Mouse (Mus musculus) heart, postnatal 0 days (tissue): ENCODE results near the gene Npr2. TPM values are rescaled to one million over a fixed set of nuclear protein-coding genes. Genes with fewer than 3 reads are reported as not detected.

Source experiments
- ATAC-seq: fragments of 200-750 bp; cut with Nextera tagmentation; 2 replicates; pipeline ENCODE4 v1.8.0; 2017; ENCODE audit warnings: low read depth, moderate number of reproducible peaks, moderate library complexity; ENCODE audit not compliant: insufficient read depth
- DNase-seq: peaks from one replicate; pipeline ENCODE4 v3.0.0-alpha.2; 2016; ENCODE audit warnings: low spot score
- H3K27ac ChIP-seq: fragments of 300-500 bp; sonication (generic); 2 replicates; pipeline ENCODE4 v1.5.1; 2014; ENCODE audit warnings: low read depth, mild to moderate bottlenecking
- H3K27me3 ChIP-seq: fragments of 300-500 bp; sonication (generic); 2 replicates; pipeline ENCODE4 v1.6.1; 2014; ENCODE audit warnings: low read length, mixed read lengths; ENCODE audit not compliant: control insufficient read depth, insufficient read depth
- H3K36me3 ChIP-seq: fragments of 300-500 bp; sonication (generic); replicated peaks from 2 replicates; pipeline ENCODE4 v1.6.1; 2014; ENCODE audit warnings: low read length, mixed read lengths; ENCODE audit not compliant: control insufficient read depth, insufficient read depth
- H3K4me1 ChIP-seq: fragments of 300-500 bp; sonication (generic); 2 replicates; pipeline ENCODE4 v1.6.1; 2014; ENCODE audit warnings: antibody characterized with exemption; ENCODE audit not compliant: control insufficient read depth, insufficient read depth
- H3K4me2 ChIP-seq: fragments of 300-500 bp; sonication (generic); 2 replicates; pipeline ENCODE4 v1.6.1; 2014; ENCODE audit warnings: low read depth, mild to moderate bottlenecking, low read length, moderate library complexity
- H3K4me3 ChIP-seq: fragments of 300-500 bp; sonication (generic); 2 replicates; pipeline ENCODE4 v1.5.1; 2014; ENCODE audit warnings: low read depth, low read length
- H3K9ac ChIP-seq: fragments of 300-500 bp; sonication (generic); replicated peaks from 2 replicates; pipeline ENCODE4 v1.6.1; 2014; ENCODE audit warnings: low read depth, low read length, mixed read lengths
- H3K9me3 ChIP-seq: fragments of 300-500 bp; sonication (generic); replicated peaks from 2 replicates; pipeline ENCODE4 v1.6.1; 2016; ENCODE audit warnings: low read length; ENCODE audit not compliant: control insufficient read depth
- CTCF ChIP-seq: IDR thresholded peaks from 2 replicates; pipeline ENCODE4 v1.5.1; 2016; ENCODE audit warnings: antibody characterized with exemption, control low read depth, low read depth
- EP300 ChIP-seq: IDR thresholded peaks from 2 replicates; pipeline ENCODE4 v1.6.1; 2016; ENCODE audit warnings: antibody characterized with exemption, low read depth
- WGBS: fragments of 180-500 bp; shearing (Covaris S2); extraction: QIAGEN DNeasy Blood & Tissue Kit; methylation state at CpG from one replicate; pipeline ENCODE4 v1.1.7; 2014; 5-methylcytosine and 5-hydroxymethylcytosine counted together
- polyA plus RNA-seq: library from polyadenylated mRNA; unstranded; fragments of >200 nt; fragmentation: Nextera tagmentation; extraction: Ambion mirVana; gene quantifications from 2 replicates; pipeline ENCODE4 v1.2.1, GENCODE M21; 2015
- total RNA-seq: library from RNA; depleted of rRNA; stranded (reverse); fragments of >200 nt; gene quantifications from 2 replicates; pipeline ENCODE4 v1.2.3, GENCODE M21; 2014; ENCODE audit warnings: low replicate concordance

The Npr2 gene
- total and polyA plus RNA-seq, 2 experiments from 2014 or later: 6.9 to 23.1 TPM

GRCm38 (mm10) chr4:43598200-43598599 is 33.5 kb upstream of the Npr2 start:
- no peak for ATAC-seq
- H3K4me3 ChIP-seq: no peak overlapping the region
- H3K27ac ChIP-seq: no peak overlapping the region
- DNase-seq: no peak
- WGBS: 74% methylated on average over 4 of the region's 4 CpGs
- no peaks in the 10 kb centered on the region for H3K36me3 ChIP-seq
- H3K4me1 ChIP-seq: no peaks in the 10 kb centered on the region
- no peaks in the 10 kb centered on the region for H3K27me3 ChIP-seq
- no peak overlapping the region for H3K9ac ChIP-seq
- no peak overlapping the region for H3K4me2 ChIP-seq
- H3K9me3 ChIP-seq: no peaks in the 10 kb centered on the region
- TF ChIP-seq EP300 (no peak), CTCF (no peak)

- H3K9me3 ChIP-seq: no peaks in the 10 kb centered on the region
- no peak for TF ChIP-seq CTCF
- H3K9ac ChIP-seq: no peak overlapping the region
- H3K27me3 ChIP-seq: no peaks in the 10 kb centered on the region
- DNase-seq: no peak
- H3K4me2 ChIP-seq: no peak overlapping the region
- no peaks in the 10 kb centered on the region for H3K36me3 ChIP-seq
- no peak overlapping the region for H3K4me3 ChIP-seq
- 81% methylated on average over 7 of the region's 7 CpGs for WGBS
- H3K4me1 ChIP-seq: no peaks in the 10 kb centered on the region
- no peak overlapping the region for H3K27ac ChIP-seq
- no peak for ATAC-seq
These were observed 32.9 kb upstream of the Npr2 start for GRCm38 (mm10) chr4:43598650-43599380.

- DNase-seq (no peak), ATAC-seq (no peak)
- H3K36me3 ChIP-seq: no peaks in the 10 kb centered on the region
- no peaks in the 10 kb centered on the region for H3K9me3 ChIP-seq
- WGBS: 67% methylated on average over 9 of the region's 9 CpGs
- no peak overlapping the region for H3K4me2 ChIP-seq
- no peak overlapping the region for H3K9ac ChIP-seq
- H3K4me1 ChIP-seq: no peaks in the 10 kb centered on the region
- no peak for TF ChIP-seq EP300
- no peak overlapping the region for H3K4me3 ChIP-seq
- H3K27me3 ChIP-seq: no peaks in the 10 kb centered on the region
- H3K27ac ChIP-seq: no peak overlapping the region
These were observed 31.4 kb upstream of the Npr2 start for GRCm38 (mm10) chr4:43600195-43600934.

- Histone ChIP-seq H3K27me3 (no peaks in the 10 kb centered on the region), H3K27ac (no peak overlapping the region), H3K36me3 (no peaks in the 10 kb centered on the region), H3K4me1 (no peaks in the 10 kb centered on the region), H3K9ac (no peak overlapping the region), H3K4me3 (no peak overlapping the region), H3K4me2 (no peak overlapping the region), H3K9me3 (no peaks in the 10 kb centered on the region)
- DNase-seq (no peak), ATAC-seq (no peak)
- WGBS: 59% methylated on average over 3 of the region's 3 CpGs
- no peak for TF ChIP-seq EP300
- no peak for TF ChIP-seq CTCF
These were observed 27.6 kb upstream of the Npr2 start for GRCm38 (mm10) chr4:43604099-43604498.

GRCm38 (mm10) chr4:43604751-43605685 is 26.7 kb upstream of the Npr2 start:
- Histone ChIP-seq H3K27ac (no peak overlapping the region), H3K9ac (no peak overlapping the region), H3K9me3 (no peaks in the 10 kb centered on the region), H3K4me2 (no peak overlapping the region), H3K4me1 (no peaks in the 10 kb centered on the region), H3K27me3 (no peaks in the 10 kb centered on the region), H3K36me3 (no peaks in the 10 kb centered on the region), H3K4me3 (no peak overlapping the region)
- no peak for TF ChIP-seq EP300
- TF ChIP-seq CTCF: no peak
- no peak for ATAC-seq
- WGBS: 38% methylated on average over 9 of the region's 9 CpGs
- no peak for DNase-seq
